27 mouse cellular contexts compared by ENCODE assay signal in genomic region chr17:32722771-32723170, GRCm38 (mm10). TPM values are rescaled to one million over a fixed set of nuclear protein-coding genes. Genes with fewer than 3 reads are reported as not detected.
DNase-seq lines count a peak whose midpoint lies in the region; ATAC-seq and TF ChIP-seq lines count a peak whose summit lies in the region.
"Had no signal": no experiment of that assay in that cellular context is flagged by ENCODE, and none has a peak within 500 bp of the region (broad histone marks: within the 10 kb centered on the region; RNA-seq: fewer than 3 reads in every experiment).

No protein-coding gene starts in this region.

- H3K4me2 ChIP-seq in kidney, embryonic 15.5 days = no peak overlapping the region
- H3K4me2 ChIP-seq in forebrain, embryonic 16.5 days (ENCODE audit: low read length) = no peak overlapping the region
- H3K4me2 ChIP-seq: embryonic facial prominence, embryonic 12.5 days; embryonic facial prominence, embryonic 15.5 days; heart, embryonic 13.5 days; hindbrain, embryonic 14.5 days had no signal

- H3K4me3 ChIP-seq in kidney, adult 2 months (ENCODE audit: insufficient read depth, low read depth, low read length) = no peak overlapping the region
- no peak overlapping the region for H3K4me3 ChIP-seq in kidney, embryonic 15.5 days (replicated peaks)
- no peak overlapping the region for H3K4me3 ChIP-seq in forebrain, embryonic 16.5 days (replicated peaks; ENCODE audit: low read length)
- H3K4me3 ChIP-seq: embryonic facial prominence, embryonic 12.5 days; embryonic facial prominence, embryonic 15.5 days; heart, adult 2 months; heart, embryonic 10.5 days; heart, embryonic 13.5 days had no signal

- H3K9ac ChIP-seq in kidney, embryonic 15.5 days = no peak overlapping the region
- H3K9ac ChIP-seq in forebrain, embryonic 16.5 days (replicated peaks; ENCODE audit: low read depth, low read length) = no peak overlapping the region
- H3K9ac ChIP-seq: embryonic facial prominence, embryonic 12.5 days; embryonic facial prominence, embryonic 15.5 days; heart, embryonic 13.5 days; hindbrain, embryonic 14.5 days had no signal

- H3K27me3 ChIP-seq in kidney, adult 2 months (replicated peaks; ENCODE audit: control insufficient read depth, insufficient read depth, low read length) = no peaks in the 10 kb centered on the region
- H3K27me3 ChIP-seq in kidney, embryonic 15.5 days = no peaks in the 10 kb centered on the region
- H3K27me3 ChIP-seq in forebrain, embryonic 16.5 days (replicated peaks; ENCODE audit: control insufficient read depth, insufficient read depth, low read length) = no peaks in the 10 kb centered on the region
- H3K27me3 ChIP-seq: embryonic facial prominence, embryonic 12.5 days; embryonic facial prominence, embryonic 15.5 days; heart, embryonic 13.5 days had no signal

- 66% methylated on average over 7 of the region's 7 CpGs for WGBS in kidney, adult 2 months
- WGBS in kidney, embryonic 15.5 days = 82% methylated on average over 7 of the region's 7 CpGs
- 60% methylated on average over 7 of the region's 7 CpGs for WGBS in forebrain, embryonic 16.5 days

- TF ChIP-seq POLR2A in kidney, adult 2 months (IDR thresholded peaks at IDR 0.05; ENCODE audit: low read depth, low read length) = no peak

- no peaks in the 10 kb centered on the region for H3K4me1 ChIP-seq in kidney, adult 2 months (ENCODE audit: control insufficient read depth, insufficient read depth, low read length)
- H3K4me1 ChIP-seq in kidney, embryonic 15.5 days = no peaks in the 10 kb centered on the region
- no peaks in the 10 kb centered on the region for H3K4me1 ChIP-seq in forebrain, embryonic 16.5 days (replicated peaks; ENCODE audit: control insufficient read depth, insufficient read depth, low read length)
- H3K4me1 ChIP-seq: embryonic facial prominence, embryonic 12.5 days; embryonic facial prominence, embryonic 15.5 days; heart, embryonic 10.5 days; heart, embryonic 13.5 days had no signal

- no peak for ATAC-seq in kidney, embryonic 15.5 days (replicated peaks; ENCODE audit: low FRiP score)
- no peak for ATAC-seq in forebrain, embryonic 16.5 days
- ATAC-seq: activated CD4-positive, CD25-positive, alpha-beta regulatory T cell, adult 4 months; CD4-positive, CD25-positive, alpha-beta regulatory T cell, adult 4 months; forebrain, embryonic 14.5 days; hindbrain, postnatal 0 days had no signal

- H3K36me3 ChIP-seq in kidney, adult 2 months (ENCODE audit: control insufficient read depth, insufficient read depth, low read length) = no peaks in the 10 kb centered on the region
- H3K36me3 ChIP-seq in kidney, embryonic 15.5 days = no peaks in the 10 kb centered on the region
- no peaks in the 10 kb centered on the region for H3K36me3 ChIP-seq in forebrain, embryonic 16.5 days (ENCODE audit: control insufficient read depth, insufficient read depth)
- H3K36me3 ChIP-seq: embryonic facial prominence, embryonic 12.5 days; embryonic facial prominence, embryonic 15.5 days; heart, embryonic 10.5 days; heart, embryonic 13.5 days had no signal

- peak; percentile 70 for DNase-seq in kidney, adult 2 months
- DNase-seq in kidney, postnatal 10 days = peak; percentile 8
- peak; percentile 28 to 69 for DNase-seq in kidney, postnatal 25 days
- no peak for DNase-seq in cerebellum, adult 8-10 months
- DNase-seq: adrenal gland, adult 8-10 months; adrenal gland, postnatal 25 days; cerebellum, adult 11-12 months; cerebellum, adult 9-11 months; cerebellum, postnatal 25 days; gastrocnemius, postnatal 10 days; gastrocnemius, postnatal 36 days; heart, adult 2 months; heart, postnatal 14 days; heart, postnatal 4 days had no signal

- no peak for TF ChIP-seq CTCF in kidney, adult 2 months (conservative IDR thresholded peaks at IDR 0.05; ENCODE audit: insufficient read depth, insufficient read length, low read depth, low read length)

- H3K9me3 ChIP-seq in kidney, embryonic 15.5 days (replicated peaks) = 0 out of 2 replicates have a peak, but pooled peaks cover 7% of the 10 kb centered on the region
- no peaks in the 10 kb centered on the region for H3K9me3 ChIP-seq in forebrain, embryonic 16.5 days (ENCODE audit: control insufficient read depth, low read length)
- H3K9me3 ChIP-seq: embryonic facial prominence, embryonic 15.5 days; heart, embryonic 10.5 days had no signal

- no peak overlapping the region for H3K27ac ChIP-seq in kidney, adult 2 months (ENCODE audit: insufficient read depth, low read depth, low read length)
- H3K27ac ChIP-seq in kidney, embryonic 15.5 days = no peak overlapping the region
- no peak overlapping the region for H3K27ac ChIP-seq in forebrain, embryonic 16.5 days (ENCODE audit: low read length)
- H3K27ac ChIP-seq: embryonic facial prominence, embryonic 12.5 days; embryonic facial prominence, embryonic 15.5 days; heart, adult 2 months; heart, embryonic 10.5 days; heart, embryonic 13.5 days; hindbrain, embryonic 14.5 days; hindbrain, postnatal 0 days had no signal

RNA-seq across cellular contexts. Expression of gene Cyp4f15, which starts 37.3 kb away (rescaled TPM):
- polyA plus RNA-seq in kidney, adult 2 months (2012; rRNA removed) = 0.11 and 0.69 TPM in 2 replicates
- 0.16 TPM in 1 of 2 replicates, not detected in the other for polyA plus RNA-seq in kidney, embryonic 15.5 days (2015; fragmentation: Nextera tagmentation; extraction: Ambion mirVana)
- 1.7 and 2.2 TPM in 2 replicates for polyA plus RNA-seq in forebrain, embryonic 16.5 days (2015; fragmentation: Nextera tagmentation; extraction: Ambion mirVana)
- polyA plus RNA-seq: activated CD4-positive, CD25-positive, alpha-beta regulatory T cell, adult 4 months; C2C12; CD4-positive, CD25-positive, alpha-beta regulatory T cell, adult 4 months; heart, embryonic 16.5 days had no signal
